In the genomic region with DNA sequence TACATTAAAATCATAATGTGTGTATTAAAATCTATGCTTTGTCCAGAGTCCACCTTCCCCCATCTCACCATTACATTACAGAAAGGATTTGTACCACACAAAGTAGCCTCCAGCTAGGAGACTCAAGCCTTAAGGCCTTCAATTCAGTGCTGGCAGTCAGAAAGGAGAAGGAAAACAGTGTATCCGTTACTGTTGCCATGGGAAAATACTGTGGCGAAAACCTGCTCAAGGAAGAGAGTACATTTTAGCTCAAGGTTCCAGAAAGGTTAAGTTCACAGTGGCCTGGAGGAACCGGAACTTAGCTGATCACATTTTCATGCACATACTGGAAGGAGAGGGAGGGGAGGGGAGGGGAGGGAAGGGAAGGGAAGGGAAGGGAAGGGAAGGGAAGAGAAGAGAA, we compare ENCODE assay signal across 29 mouse cellular contexts.
A peak's percentile ranks its signal among the peaks of the same experiment; 100 is the strongest.
DNase-seq lines count a peak whose midpoint lies in the region; ATAC-seq and TF ChIP-seq lines count a peak whose summit lies in the region.
"Had no signal": no experiment of that assay in that cellular context is flagged by ENCODE, and none has a peak within 500 bp of the region (broad histone marks: within the 10 kb centered on the region; RNA-seq: fewer than 3 reads in every experiment).

No protein-coding gene starts in this region.

- H3K4me2 ChIP-seq in embryonic facial prominence, embryonic 11.5 days (ENCODE audit: low read depth, low read length): no peak overlapping the region
- H3K4me2 ChIP-seq in midbrain, embryonic 11.5 days: no peak overlapping the region
- no peak overlapping the region for H3K4me2 ChIP-seq in midbrain, embryonic 14.5 days (ENCODE audit: low read length)
- H3K4me2 ChIP-seq in forebrain, embryonic 13.5 days: no peak overlapping the region
- H3K4me2 ChIP-seq: embryonic facial prominence, embryonic 13.5 days; embryonic facial prominence, embryonic 15.5 days; forebrain, embryonic 12.5 days; forebrain, embryonic 15.5 days had no signal

- no peaks in the 10 kb centered on the region for H3K36me3 ChIP-seq in embryonic facial prominence, embryonic 11.5 days (replicated peaks; ENCODE audit: control insufficient read depth, insufficient read depth, low read depth, low read length)
- no peaks in the 10 kb centered on the region for H3K36me3 ChIP-seq in embryonic facial prominence, embryonic 10.5 days (replicated peaks)
- H3K36me3 ChIP-seq in midbrain, embryonic 11.5 days (ENCODE audit: control insufficient read depth, insufficient read depth, low read length): no peaks in the 10 kb centered on the region
- no peaks in the 10 kb centered on the region for H3K36me3 ChIP-seq in midbrain, embryonic 14.5 days (ENCODE audit: control insufficient read depth, insufficient read depth, low read length)
- no peaks in the 10 kb centered on the region for H3K36me3 ChIP-seq in forebrain, embryonic 13.5 days (ENCODE audit: poor library complexity, severe bottlenecking)
- H3K36me3 ChIP-seq in thymus, adult 2 months (ENCODE audit: control insufficient read depth, insufficient read depth, low read length): no peaks in the 10 kb centered on the region
- H3K36me3 ChIP-seq: embryonic facial prominence, embryonic 13.5 days; embryonic facial prominence, embryonic 15.5 days; forebrain, embryonic 10.5 days; forebrain, embryonic 12.5 days; forebrain, embryonic 15.5 days; G1E had no signal

- no peak overlapping the region for H3K4me3 ChIP-seq in embryonic facial prominence, embryonic 11.5 days (ENCODE audit: low read depth, low read length)
- H3K4me3 ChIP-seq in embryonic facial prominence, embryonic 10.5 days: no peak overlapping the region
- no peak overlapping the region for H3K4me3 ChIP-seq in midbrain, embryonic 11.5 days (ENCODE audit: low read depth, low read length)
- H3K4me3 ChIP-seq in midbrain, embryonic 14.5 days (replicated peaks; ENCODE audit: low read depth, low read length): no peak overlapping the region
- no peak overlapping the region for H3K4me3 ChIP-seq in forebrain, embryonic 13.5 days
- H3K4me3 ChIP-seq in thymus, adult 2 months (ENCODE audit: control insufficient read depth, insufficient read depth, low read length): no peak overlapping the region
- H3K4me3 ChIP-seq: embryonic facial prominence, embryonic 13.5 days; embryonic facial prominence, embryonic 15.5 days; erythroblast, embryonic 14.5 days; forebrain, embryonic 10.5 days; forebrain, embryonic 12.5 days; forebrain, embryonic 15.5 days had no signal

- TF ChIP-seq POLR2A in thymus, adult 2 months (IDR thresholded peaks at IDR 0.05; ENCODE audit: control insufficient read depth, extremely low read depth, insufficient read depth, low read length, poor library complexity): no peak

- H3K9ac ChIP-seq in embryonic facial prominence, embryonic 11.5 days (replicated peaks; ENCODE audit: low read length): no peak overlapping the region
- H3K9ac ChIP-seq in midbrain, embryonic 11.5 days (ENCODE audit: low read length): no peak overlapping the region
- no peak overlapping the region for H3K9ac ChIP-seq in midbrain, embryonic 14.5 days (replicated peaks; ENCODE audit: low read length)
- H3K9ac ChIP-seq in forebrain, embryonic 13.5 days: no peak overlapping the region
- H3K9ac ChIP-seq: embryonic facial prominence, embryonic 13.5 days; embryonic facial prominence, embryonic 15.5 days; forebrain, embryonic 12.5 days; forebrain, embryonic 15.5 days; forebrain, postnatal 0 days had no signal

- H3K27me3 ChIP-seq in embryonic facial prominence, embryonic 11.5 days (ENCODE audit: control insufficient read depth, insufficient read depth, low read length): no peaks in the 10 kb centered on the region
- H3K27me3 ChIP-seq in embryonic facial prominence, embryonic 10.5 days (replicated peaks; ENCODE audit: low read depth, poor library complexity, severe bottlenecking): peaks cover 86% of the 10 kb centered on the region
- H3K27me3 ChIP-seq in midbrain, embryonic 11.5 days (ENCODE audit: control insufficient read depth, insufficient read depth, low read length): peaks cover 7% of the 10 kb centered on the region
- peaks cover 4% of the 10 kb centered on the region; the same call in 1 of the 2 replicates for H3K27me3 ChIP-seq in midbrain, embryonic 14.5 days (ENCODE audit: control insufficient read depth, insufficient read depth, low read length)
- H3K27me3 ChIP-seq in forebrain, embryonic 13.5 days: peaks cover 87% of the 10 kb centered on the region
- H3K27me3 ChIP-seq in thymus, adult 2 months (ENCODE audit: control insufficient read depth, insufficient read depth, low read length): no peaks in the 10 kb centered on the region
- H3K27me3 ChIP-seq: CH12.LX; embryonic facial prominence, embryonic 15.5 days had no signal

- peak; percentile 20 for DNase-seq in embryonic facial prominence, embryonic 11.5 days (ENCODE audit: low spot score)
- no peak for DNase-seq in embryonic facial prominence, embryonic 10.5 days (ENCODE audit: low spot score)
- DNase-seq in midbrain, embryonic 11.5 days (ENCODE audit: low spot score, missing footprints): peak; percentile 85
- no peak for DNase-seq in midbrain, embryonic 14.5 days
- DNase-seq in R1 (ENCODE audit: low read depth, low spot score): peak; percentile 56
- no peak for DNase-seq in thymus, adult 2 months
- DNase-seq: adrenal gland, adult 8-10 months; adrenal gland, postnatal 14 days; adrenal gland, postnatal 36 days; B cell, adult 2 months; cerebellum, adult 11-12 months; cerebellum, adult 2 months; cerebellum, adult 9-11 months; cerebellum, postnatal 14 days; cerebellum, postnatal 36 days; embryo, embryonic 11 days; forebrain, postnatal 0 days had no signal

- no peaks in the 10 kb centered on the region for H3K9me3 ChIP-seq in embryonic facial prominence, embryonic 11.5 days (replicated peaks; ENCODE audit: control insufficient read depth, low read length)
- no peaks in the 10 kb centered on the region for H3K9me3 ChIP-seq in embryonic facial prominence, embryonic 10.5 days
- no peaks in the 10 kb centered on the region for H3K9me3 ChIP-seq in midbrain, embryonic 11.5 days (ENCODE audit: control insufficient read depth, low read length)
- H3K9me3 ChIP-seq in midbrain, embryonic 14.5 days (ENCODE audit: control insufficient read depth, low read length): no peaks in the 10 kb centered on the region
- no peaks in the 10 kb centered on the region for H3K9me3 ChIP-seq in forebrain, embryonic 13.5 days (replicated peaks)
- H3K9me3 ChIP-seq: embryonic facial prominence, embryonic 13.5 days; embryonic facial prominence, embryonic 15.5 days; forebrain, embryonic 10.5 days; forebrain, embryonic 12.5 days; forebrain, embryonic 15.5 days had no signal

- ATAC-seq in embryonic facial prominence, embryonic 11.5 days (replicated peaks; ENCODE audit: insufficient number of reproducible peaks, low FRiP score, low TSS enrichment, low read depth): no peak
- ATAC-seq in midbrain, embryonic 11.5 days (ENCODE audit: low FRiP score): no peak
- no peak for ATAC-seq in midbrain, embryonic 14.5 days (ENCODE audit: low FRiP score, low TSS enrichment)
- ATAC-seq in forebrain, embryonic 13.5 days: no peak
- ATAC-seq: activated CD4-positive, CD25-positive, alpha-beta regulatory T cell, adult 4 months; CD4-positive, CD25-positive, alpha-beta regulatory T cell, adult 4 months; forebrain, embryonic 15.5 days; forebrain, postnatal 0 days; Patski had no signal

- TF ChIP-seq CTCF in thymus, adult 2 months (IDR thresholded peaks at IDR 0.05; ENCODE audit: borderline replicate concordance, control insufficient read depth, extremely low read depth, insufficient read depth, low read length, poor library complexity): no peak

- H3K27ac ChIP-seq in embryonic facial prominence, embryonic 11.5 days (replicated peaks; ENCODE audit: low read depth, low read length): no peak overlapping the region
- H3K27ac ChIP-seq in embryonic facial prominence, embryonic 10.5 days (replicated peaks): no peak overlapping the region
- H3K27ac ChIP-seq in midbrain, embryonic 11.5 days (ENCODE audit: low read depth, low read length): no peak overlapping the region
- H3K27ac ChIP-seq in midbrain, embryonic 14.5 days (replicated peaks; ENCODE audit: low read depth, low read length): no peak overlapping the region
- no peak overlapping the region for H3K27ac ChIP-seq in forebrain, embryonic 13.5 days
- no peak overlapping the region for H3K27ac ChIP-seq in thymus, adult 2 months (ENCODE audit: control insufficient read depth, insufficient read depth, low read length)
- H3K27ac ChIP-seq: embryonic facial prominence, embryonic 13.5 days; embryonic facial prominence, embryonic 15.5 days; forebrain, embryonic 10.5 days; forebrain, embryonic 12.5 days; forebrain, embryonic 15.5 days had no signal

- no peaks in the 10 kb centered on the region for H3K4me1 ChIP-seq in embryonic facial prominence, embryonic 11.5 days (ENCODE audit: control insufficient read depth, insufficient read depth, low read length)
- peaks cover 22% of the 10 kb centered on the region; the same call in 1 of the 2 replicates for H3K4me1 ChIP-seq in embryonic facial prominence, embryonic 10.5 days
- no peaks in the 10 kb centered on the region for H3K4me1 ChIP-seq in midbrain, embryonic 11.5 days (ENCODE audit: control insufficient read depth, insufficient read depth, low read length)
- H3K4me1 ChIP-seq in midbrain, embryonic 14.5 days (ENCODE audit: control insufficient read depth, insufficient read depth, low read length): no peaks in the 10 kb centered on the region
- peaks cover 17% of the 10 kb centered on the region for H3K4me1 ChIP-seq in forebrain, embryonic 13.5 days
- no peaks in the 10 kb centered on the region for H3K4me1 ChIP-seq in thymus, adult 2 months (replicated peaks; ENCODE audit: control insufficient read depth, insufficient read depth, low read length)
- H3K4me1 ChIP-seq: embryonic facial prominence, embryonic 15.5 days had no signal

- 46% methylated on average over 3 of the region's 3 CpGs for WGBS in embryonic facial prominence, embryonic 11.5 days
- WGBS in embryonic facial prominence, embryonic 10.5 days: 55% methylated on average over 3 of the region's 3 CpGs
- WGBS in midbrain, embryonic 11.5 days: 55% methylated on average over 3 of the region's 3 CpGs
- WGBS in midbrain, embryonic 14.5 days: 53% methylated on average over 3 of the region's 3 CpGs
- 81% methylated on average over 3 of the region's 3 CpGs for WGBS in forebrain, embryonic 13.5 days
- WGBS in thymus, adult 2 months: 80% methylated on average over 3 of the region's 3 CpGs

Comparison
In these comparisons a context has a peak if more than half of its experiments do, and no peak if none do; other contexts are left out.
1. DNase-seq: peak in embryonic facial prominence, embryonic 11.5 days (single experiment), midbrain, embryonic 11.5 days (single experiment) and R1 (single experiment); none in embryonic facial prominence, embryonic 10.5 days (single experiment), midbrain, embryonic 14.5 days (single experiment) and thymus, adult 2 months (single experiment).